Mouse (Mus musculus) kidney, postnatal 0 days (tissue): ENCODE results near the gene Gm39566. TPM values are rescaled to one million over a fixed set of nuclear protein-coding genes. Genes with fewer than 3 reads are reported as not detected.

ENCODE experiments used
- ATAC-seq: fragments of 200-750 bp; cut with Nextera tagmentation; replicated peaks from 2 replicates; pipeline ENCODE4 v1.8.0; 2017; ENCODE audit warnings: low read depth, moderate number of reproducible peaks, moderate TSS enrichment, moderate library complexity; ENCODE audit not compliant: low FRiP score
- DNase-seq: peaks from one replicate; pipeline ENCODE4 v3.0.0-alpha.2; 2016; ENCODE audit warnings: low spot score
- H3K27ac ChIP-seq: fragments of 300-500 bp; sonication (generic); 2 replicates; pipeline ENCODE4 v1.5.1; 2014; ENCODE audit warnings: mild to moderate bottlenecking
- H3K27me3 ChIP-seq: fragments of 300-500 bp; sonication (generic); 2 replicates; pipeline ENCODE4 v1.6.1; 2014; ENCODE audit warnings: low read length, mixed read lengths; ENCODE audit not compliant: insufficient read depth
- H3K36me3 ChIP-seq: fragments of 300-500 bp; sonication (generic); 2 replicates; pipeline ENCODE4 v1.6.1; 2014; ENCODE audit warnings: low read length, mixed read lengths; ENCODE audit not compliant: insufficient read depth
- H3K4me1 ChIP-seq: fragments of 300-500 bp; sonication (generic); replicated peaks from 2 replicates; pipeline ENCODE4 v1.6.1; 2014; ENCODE audit warnings: antibody characterized with exemption, low read length, mixed read lengths; ENCODE audit not compliant: insufficient read depth
- H3K4me2 ChIP-seq: fragments of 300-500 bp; sonication (generic); 2 replicates; pipeline ENCODE4 v1.6.1; 2014; ENCODE audit warnings: mild to moderate bottlenecking, low read length, moderate library complexity, mixed read lengths
- H3K4me3 ChIP-seq: fragments of 300-500 bp; sonication (generic); replicated peaks from 2 replicates; pipeline ENCODE4 v1.5.1; 2014; ENCODE audit warnings: low read depth, low read length
- H3K9ac ChIP-seq: fragments of 300-500 bp; sonication (generic); 2 replicates; pipeline ENCODE4 v1.6.1; 2014; ENCODE audit warnings: low read depth, low read length
- H3K9me3 ChIP-seq: fragments of 300-500 bp; sonication (generic); replicated peaks from 2 replicates; pipeline ENCODE4 v1.6.1; 2016; ENCODE audit warnings: low read length, inconsistent platforms, mixed read lengths
- CTCF ChIP-seq: IDR thresholded peaks from 2 replicates; pipeline ENCODE4 v1.5.1; 2016; ENCODE audit warnings: antibody characterized with exemption, low read depth, mild to moderate bottlenecking, moderate library complexity
- WGBS: fragments of 180-500 bp; shearing (Covaris S2); extraction: QIAGEN DNeasy Blood & Tissue Kit; methylation state at CpG from one replicate; pipeline ENCODE4 v1.1.7; 2014; 5-methylcytosine and 5-hydroxymethylcytosine counted together
- polyA plus RNA-seq: library from polyadenylated mRNA; unstranded; fragments of >200 nt; fragmentation: Nextera tagmentation; extraction: Ambion mirVana; gene quantifications from 2 replicates; pipeline ENCODE4 v1.2.1, GENCODE M21; 2015

Gm39566 gene
- polyA plus RNA-seq, 1 experiment from 2014 or later = not detected

- no peak overlapping the region for H3K27ac ChIP-seq
- 23% methylated on average over 9 of the region's 9 CpGs for WGBS
- DNase-seq (no peak), ATAC-seq (no peak)
- H3K9ac ChIP-seq = no peak overlapping the region
- H3K4me1 ChIP-seq = peaks cover 27% of the 10 kb centered on the region
- H3K9me3 ChIP-seq = no peaks in the 10 kb centered on the region
- no peak overlapping the region for H3K4me3 ChIP-seq
- peak overlapping the region; percentile 97; the same call in 1 of the 2 replicates for H3K4me2 ChIP-seq
- no peaks in the 10 kb centered on the region for H3K27me3 ChIP-seq
- no peak for TF ChIP-seq CTCF
- H3K36me3 ChIP-seq = no peaks in the 10 kb centered on the region
These were observed 20.3 kb upstream of the Gm39566 start for GRCm38 (mm10) chr11:69835326-69835965.

GRCm38 (mm10) chr11:69834001-69834549 is 19.0 kb upstream of the Gm39566 start:
- Histone ChIP-seq H3K4me2 (peak overlapping the region; percentile 92), H3K36me3 (no peaks in the 10 kb centered on the region), H3K4me3 (peak overlapping the region; percentile 42), H3K27me3 (no peaks in the 10 kb centered on the region), H3K27ac (no peak overlapping the region), H3K4me1 (peaks cover 23% of the 10 kb centered on the region), H3K9me3 (no peaks in the 10 kb centered on the region), H3K9ac (peak overlapping the region; percentile 74)
- 8% methylated on average over 44 of the region's 48 CpGs for WGBS
- 0 out of 2 replicates have a peak, but pooled peaks have one; percentile 4 for TF ChIP-seq CTCF
- peak; percentile 47 for DNase-seq
- no peak for ATAC-seq

- H3K4me3 ChIP-seq = peak overlapping the region; percentile 42
- no peak overlapping the region for H3K27ac ChIP-seq
- H3K9ac ChIP-seq = peak overlapping the region; percentile 74; the same call in 1 of the 2 replicates
- peaks cover 22% of the 10 kb centered on the region for H3K4me1 ChIP-seq
- H3K27me3 ChIP-seq = no peaks in the 10 kb centered on the region
- H3K36me3 ChIP-seq = no peaks in the 10 kb centered on the region
- ATAC-seq (no peak), DNase-seq (no peak)
- peak overlapping the region; percentile 92 for H3K4me2 ChIP-seq
- 68% methylated on average over 8 of the region's 8 CpGs for WGBS
- no peaks in the 10 kb centered on the region for H3K9me3 ChIP-seq
- TF ChIP-seq CTCF = no peak
These were observed 18.5 kb upstream of the Gm39566 start for GRCm38 (mm10) chr11:69833554-69833953.

GRCm38 (mm10) chr11:69828832-69829231 is 13.7 kb upstream of the Gm39566 start:
- no peak overlapping the region for H3K9ac ChIP-seq
- DNase-seq (no peak), ATAC-seq (no peak)
- H3K27ac ChIP-seq = no peak overlapping the region
- peaks cover 3% of the 10 kb centered on the region; the same call in 1 of the 2 replicates for H3K4me1 ChIP-seq
- 63% methylated on average over 5 of the region's 5 CpGs for WGBS
- peaks cover 27% of the 10 kb centered on the region for H3K36me3 ChIP-seq
- H3K4me3 ChIP-seq = no peak overlapping the region
- TF ChIP-seq CTCF = no peak
- no peak overlapping the region for H3K4me2 ChIP-seq
- no peaks in the 10 kb centered on the region for H3K27me3 ChIP-seq
- H3K9me3 ChIP-seq = no peaks in the 10 kb centered on the region

GRCm38 (mm10) chr11:69823456-69823855 is 8.4 kb upstream of the Gm39566 start:
- Histone ChIP-seq H3K27ac (no peak overlapping the region), H3K4me1 (no peaks in the 10 kb centered on the region), H3K4me2 (no peak overlapping the region), H3K9ac (no peak overlapping the region), H3K27me3 (no peaks in the 10 kb centered on the region), H3K9me3 (no peaks in the 10 kb centered on the region), H3K36me3 (peaks cover 27% of the 10 kb centered on the region), H3K4me3 (no peak overlapping the region)
- DNase-seq (no peak), ATAC-seq (no peak)
- WGBS = 55% methylated on average over 2 of the region's 2 CpGs
- TF ChIP-seq CTCF = no peak

GRCm38 (mm10) chr11:69822080-69822479 is 7.0 kb upstream of the Gm39566 start, which contains the start of gene Spem1:
TSS of gene Spem1 (minus strand) at chr11:69822180.
- no peak for ATAC-seq
- WGBS = 87% methylated on average over 3 of the region's 3 CpGs

More at GRCm38 (mm10) chr11:69822080-69822479, 7.0 kb upstream of the Gm39566 start, which contains the start of gene Spem1:
- Histone ChIP-seq H3K27me3 (no peaks in the 10 kb centered on the region), H3K9me3 (no peaks in the 10 kb centered on the region), H3K4me1 (no peaks in the 10 kb centered on the region), H3K4me3 (no peak within 1 kb of the TSS), H3K4me2 (no peak within 1 kb of the TSS), H3K36me3 (peaks cover 18% of the 10 kb centered on the region), H3K27ac (no peak within 1 kb of the TSS), H3K9ac (no peak within 1 kb of the TSS)
- no peak for TF ChIP-seq CTCF
- no peak for DNase-seq
